26 mouse cellular contexts compared by ENCODE assay signal in genomic region chr9:50476651-50477050, GRCm38 (mm10). TPM values are rescaled to one million over a fixed set of nuclear protein-coding genes. Genes with fewer than 3 reads are reported as not detected.
A peak's percentile ranks its signal among the peaks of the same experiment; 100 is the strongest.
DNase-seq lines count a peak whose midpoint lies in the region; ATAC-seq and TF ChIP-seq lines count a peak whose summit lies in the region.
"Had no signal": no experiment of that assay in that cellular context is flagged by ENCODE, and none has a peak within 500 bp of the region (broad histone marks: within the 10 kb centered on the region; RNA-seq: fewer than 3 reads in every experiment).

No protein-coding gene starts in this region.

- no peak for DNase-seq in frontal cortex, postnatal 10 days (ENCODE audit: low spot score in 2 of 2)
- peak; percentile 48 for DNase-seq in brain, adult 2 months (ENCODE audit: low read depth, low spot score)
- DNase-seq in stomach, postnatal 0 days (ENCODE audit: low spot score): no peak
- DNase-seq in ovary, postnatal 14 days (ENCODE audit: low spot score): no peak
- DNase-seq in liver, embryonic 11.5 days (ENCODE audit: low spot score): no peak
- DNase-seq: adrenal gland, postnatal 10 days; cerebellum, adult 11 months; cerebellum, adult 9-11 months; embryo, embryonic 11 days; gastrocnemius, postnatal 10 days; kidney, postnatal 4 days; lung, embryonic 14.5 days; lung, postnatal 14 days; right cerebral cortex, postnatal 4 days had no signal

- H3K4me2 ChIP-seq in stomach, postnatal 0 days (replicated peaks; ENCODE audit: low read depth): no peak overlapping the region
- H3K4me2 ChIP-seq in liver, embryonic 11.5 days: no peak overlapping the region
- H3K4me2 ChIP-seq: embryonic facial prominence, embryonic 12.5 days; forebrain, embryonic 15.5 days; heart, embryonic 15.5 days; limb, embryonic 15.5 days; lung, embryonic 14.5 days; midbrain, embryonic 15.5 days had no signal

- no peak for TF ChIP-seq EP300 in stomach, postnatal 0 days (optimal IDR thresholded peaks at IDR 0.05)

- H3K9ac ChIP-seq in stomach, postnatal 0 days (ENCODE audit: low read length): no peak overlapping the region
- H3K9ac ChIP-seq in liver, embryonic 11.5 days (ENCODE audit: low read depth, low read length): no peak overlapping the region
- H3K9ac ChIP-seq: embryonic facial prominence, embryonic 12.5 days; forebrain, embryonic 15.5 days; heart, embryonic 15.5 days; limb, embryonic 15.5 days; liver, embryonic 14.5 days; lung, embryonic 14.5 days; midbrain, embryonic 15.5 days had no signal

- no peak for TF ChIP-seq CTCF in C2C12 (IDR thresholded peaks at IDR 0.05; ENCODE audit: control insufficient read depth, insufficient read depth, insufficient read length)
- TF ChIP-seq CTCF in stomach, postnatal 0 days (IDR thresholded peaks at IDR 0.05; ENCODE audit: low read depth): no peak

- H3K79me2 ChIP-seq in C2C12 (ENCODE audit: control insufficient read depth, insufficient read depth): no peaks in the 10 kb centered on the region

- H3K27ac ChIP-seq in stomach, postnatal 0 days (replicated peaks): no peak overlapping the region
- no peak overlapping the region for H3K27ac ChIP-seq in liver, embryonic 11.5 days (ENCODE audit: low read depth, low read length)
- H3K27ac ChIP-seq: embryonic facial prominence, embryonic 12.5 days; forebrain, embryonic 10.5 days; forebrain, embryonic 15.5 days; heart, embryonic 15.5 days; limb, embryonic 10.5 days; limb, embryonic 15.5 days; liver, embryonic 14.5 days; midbrain, embryonic 15.5 days had no signal

- H3K9me3 ChIP-seq in stomach, postnatal 0 days (ENCODE audit: control insufficient read depth, low read length): no peaks in the 10 kb centered on the region
- no peaks in the 10 kb centered on the region for H3K9me3 ChIP-seq in liver, embryonic 11.5 days (ENCODE audit: control insufficient read depth, low read length)
- H3K9me3 ChIP-seq: embryonic facial prominence, embryonic 12.5 days; forebrain, embryonic 10.5 days; forebrain, embryonic 15.5 days; heart, embryonic 15.5 days; limb, embryonic 10.5 days; limb, embryonic 15.5 days; midbrain, embryonic 15.5 days had no signal

- 44% methylated on average over 7 of the region's 7 CpGs for WGBS in stomach, postnatal 0 days
- 62% methylated on average over 7 of the region's 7 CpGs for WGBS in liver, embryonic 11.5 days

- no peaks in the 10 kb centered on the region for H3K4me1 ChIP-seq in stomach, postnatal 0 days (replicated peaks; ENCODE audit: control insufficient read depth, insufficient read depth)
- peaks cover 1% of the 10 kb centered on the region for H3K4me1 ChIP-seq in liver, embryonic 11.5 days (replicated peaks; ENCODE audit: control insufficient read depth, insufficient read depth, low read length)
- H3K4me1 ChIP-seq: embryonic facial prominence, embryonic 12.5 days; forebrain, embryonic 15.5 days; midbrain, embryonic 15.5 days had no signal

- H3K4me3 ChIP-seq in C2C12 (ENCODE audit: insufficient read depth, poor library complexity, severe bottlenecking): no peak overlapping the region
- H3K4me3 ChIP-seq in stomach, postnatal 0 days (ENCODE audit: low read depth, low read length): no peak overlapping the region
- H3K4me3 ChIP-seq in liver, embryonic 11.5 days (ENCODE audit: low read depth, low read length): no peak overlapping the region
- H3K4me3 ChIP-seq: embryonic facial prominence, embryonic 12.5 days; forebrain, embryonic 10.5 days; forebrain, embryonic 15.5 days; heart, embryonic 15.5 days; limb, embryonic 10.5 days; limb, embryonic 15.5 days; midbrain, embryonic 15.5 days had no signal

- no peaks in the 10 kb centered on the region for H3K36me3 ChIP-seq in C2C12 (ENCODE audit: control insufficient read depth, insufficient read depth)
- H3K36me3 ChIP-seq in stomach, postnatal 0 days (ENCODE audit: control insufficient read depth, insufficient read depth, low read length): no peaks in the 10 kb centered on the region
- no peaks in the 10 kb centered on the region for H3K36me3 ChIP-seq in liver, embryonic 11.5 days (ENCODE audit: control insufficient read depth, insufficient read depth, low read length)
- H3K36me3 ChIP-seq: embryonic facial prominence, embryonic 12.5 days; forebrain, embryonic 10.5 days; forebrain, embryonic 15.5 days; heart, embryonic 15.5 days; limb, embryonic 10.5 days; limb, embryonic 15.5 days; midbrain, embryonic 15.5 days had no signal

- no peak overlapping the region for H3ac ChIP-seq in C2C12 (ENCODE audit: control insufficient read depth, insufficient read length, low read depth)

- H3K79me3 ChIP-seq in C2C12 (ENCODE audit: low read depth): no peaks in the 10 kb centered on the region

- peak; percentile 72; the same call in 1 of the 2 replicates for ATAC-seq in frontal cortex, adult (ENCODE audit: low TSS enrichment)
- peak; percentile 74 for ATAC-seq in stomach, postnatal 0 days (ENCODE audit: low FRiP score, low TSS enrichment)
- no peak for ATAC-seq in liver, embryonic 11.5 days (replicated peaks; ENCODE audit: low FRiP score)
- ATAC-seq: CD4-positive, CD25-positive, alpha-beta regulatory T cell, adult 4 months; forebrain, embryonic 15.5 days; hindbrain, embryonic 16.5 days; midbrain, embryonic 15.5 days had no signal

- no peaks in the 10 kb centered on the region for H3K27me3 ChIP-seq in C2C12 (ENCODE audit: control insufficient read depth, insufficient read depth, insufficient read length)
- H3K27me3 ChIP-seq in stomach, postnatal 0 days (ENCODE audit: control insufficient read depth, insufficient read depth, low read length): no peaks in the 10 kb centered on the region
- H3K27me3 ChIP-seq in liver, embryonic 11.5 days (replicated peaks; ENCODE audit: control insufficient read depth, insufficient read depth, low read length): no peaks in the 10 kb centered on the region
- H3K27me3 ChIP-seq: forebrain, embryonic 15.5 days had no signal

TF ChIP-seq in C2C12, 6 proteins besides CTCF, POLR2A, EP300 and RAD21:
- TF ChIP-seq FOSL1 (IDR thresholded peaks at IDR 0.05; ENCODE audit: insufficient read depth, low read length, poor library complexity, severe bottlenecking) (peak; percentile 36), MAX (IDR thresholded peaks at IDR 0.05) (no peak), MYOG (IDR thresholded peaks at IDR 0.05; ENCODE audit: control insufficient read depth, extremely low read depth, insufficient read length) (no peak), USF1 (IDR thresholded peaks at IDR 0.05; ENCODE audit: low read depth) (no peak), MYOD1 (IDR thresholded peaks at IDR 0.05; ENCODE audit: control insufficient read depth, insufficient read length, low read depth) (no peak)

RNA-seq across cellular contexts. Expression of gene Plet1, which starts 17.7 kb away (rescaled TPM):
- polyA plus RNA-seq in C2C12 (2012; fragmentation: generic; extraction: Trizol): 0.35 TPM
- 76.4 and 79.7 TPM in 2 replicates for polyA plus RNA-seq in stomach, postnatal 0 days (2015; fragmentation: Nextera tagmentation; extraction: Ambion mirVana)
- 0.53 and 0.55 TPM in 2 replicates for polyA plus RNA-seq in liver, embryonic 11.5 days (2014; fragmentation: Nextera tagmentation; extraction: Ambion mirVana)
- polyA plus RNA-seq: forebrain, embryonic 15.5 days; limb, embryonic 10.5 days had no signal

RNA-seq across cellular contexts. Expression of gene Pts, which starts 51.9 kb away (rescaled TPM):
- 11.0 TPM for polyA plus RNA-seq in C2C12 (2012; fragmentation: generic; extraction: Trizol)
- polyA plus RNA-seq in stomach, postnatal 0 days (2015; fragmentation: Nextera tagmentation; extraction: Ambion mirVana): 83.8 and 87.0 TPM in 2 replicates
- 69.4 and 70.1 TPM in 2 replicates for polyA plus RNA-seq in liver, embryonic 11.5 days (2014; fragmentation: Nextera tagmentation; extraction: Ambion mirVana)

Comparison
In these comparisons a context has a peak if more than half of its experiments do, and no peak if none do; other contexts are left out.
1. RNA of gene Plet1, which starts 17.7 kb away (polyA plus RNA-seq): 76.4 to 79.7 TPM in stomach, postnatal 0 days; 0.53 to 0.55 TPM in liver, embryonic 11.5 days and 0.35 TPM in C2C12 (single experiment); every median in the first group is over 10 times any median in the second.